Mouse (Mus musculus) mammary gland, adult 2 months (tissue): ENCODE data around the gene Them5. TPM values are rescaled to one million over a fixed set of nuclear protein-coding genes. Genes with fewer than 3 reads are reported as not detected.

ENCODE experiments used
- polyA plus RNA-seq: library from polyadenylated mRNA; depleted of rRNA; stranded (reverse); fragments of >200 nt; gene quantifications from 2 replicates; pipeline ENCODE4 v1.2.3, GENCODE M21; 2012; ENCODE audit warnings: low replicate concordance; rRNA removed

The Them5 gene
- polyA plus RNA-seq, result 0.13 and 1.8 TPM in 2 replicates

GRCm38 (mm10) chr3:94341959-94342422 lies at the start of gene Them5:
TSS of gene Them5 (plus strand) at chr3:94342099.

GRCm38 (mm10) chr3:94309633-94310363 lies 32.1 kb upstream of the Them5 start, which contains the start of gene Them4:
TSS of gene Them4 (plus strand) at chr3:94310089.

DNA sequence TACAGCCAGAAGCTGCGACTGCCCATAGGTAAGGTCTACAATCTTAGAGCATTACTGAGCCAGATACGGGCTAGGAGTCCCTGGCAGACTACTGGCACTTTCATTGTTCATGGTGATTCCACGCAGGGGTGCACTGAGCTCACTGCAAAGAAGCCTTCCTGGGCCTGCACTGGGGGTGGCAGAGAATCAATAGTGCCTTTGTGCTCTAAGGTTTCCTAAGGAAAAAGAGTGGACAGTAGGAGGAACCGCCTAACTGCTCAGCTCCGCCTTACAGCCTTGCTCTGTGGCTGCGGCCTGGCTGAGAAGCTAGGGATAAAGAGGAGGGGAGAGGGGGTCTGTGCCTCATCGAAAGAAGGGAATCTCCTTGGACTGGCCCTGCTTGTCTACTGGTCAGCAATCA lies 20.2 kb downstream of the Them5 start, which contains the start of gene C2cd4d:
Gene C2cd4d, plus strand, starts transcription at position 301 of the 400 bp plus-strand sequence.

DNA sequence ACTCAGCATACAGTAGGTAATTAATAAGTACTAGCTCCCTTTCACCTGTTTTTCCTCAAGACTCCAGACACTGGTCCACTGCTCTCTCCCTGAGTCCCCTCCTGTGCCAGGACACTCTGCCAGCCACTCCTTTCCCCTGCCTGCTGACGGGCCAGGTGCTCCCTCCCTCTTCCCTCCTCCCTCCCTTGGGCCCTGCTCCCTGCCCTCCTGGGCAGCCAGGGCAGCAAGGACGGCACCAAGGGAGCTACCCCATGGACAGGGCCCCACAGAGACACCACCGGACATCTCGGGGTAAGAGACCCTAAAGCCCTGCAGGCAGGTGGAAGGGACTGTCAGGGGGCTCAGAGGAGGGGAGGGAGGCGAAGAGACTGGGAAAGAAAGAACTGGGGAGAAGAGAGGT lies 30.7 kb downstream of the Them5 start, which contains the start of gene Rorc:
Gene Rorc, plus strand, starts transcription at position 154 of the 400 bp plus-strand sequence.

Other genes with a start within 250 kb of the Them5 start
- not detected in 2 replicates for gene Gm10696, start 163.9 kb upstream of the Them5 start, polyA plus RNA-seq
- not detected in 2 replicates for gene Gm5286, start 145.4 kb upstream of the Them5 start, polyA plus RNA-seq
- not detected in 2 replicates for gene Gm4778, start 78.1 kb upstream of the Them5 start, polyA plus RNA-seq
- 0.80 and 2.6 TPM in 2 replicates for gene Them4, start 32.0 kb upstream of the Them5 start, polyA plus RNA-seq
- 1.1 and 4.3 TPM in 2 replicates for gene C2cd4d, start 20.3 kb downstream of the Them5 start, polyA plus RNA-seq
- 20.3 and 32.9 TPM in 2 replicates for gene Rorc, start 30.7 kb downstream of the Them5 start, polyA plus RNA-seq
- 0.53 and 1.1 TPM in 2 replicates for gene Lingo4, start 56.4 kb downstream of the Them5 start, polyA plus RNA-seq
- gene Tdrkh, start 71.2 kb downstream of the Them5 start, polyA plus RNA-seq, result 0.25 and 1.6 TPM in 2 replicates
- gene Mrpl9, start 101.2 kb downstream of the Them5 start, polyA plus RNA-seq, result 23.7 and 27.7 TPM in 2 replicates
- gene Oaz3, start 101.8 kb downstream of the Them5 start, polyA plus RNA-seq, result not detected in 2 replicates
- gene Celf3, start 136.2 kb downstream of the Them5 start, polyA plus RNA-seq, result 0.04 and 0.27 TPM in 2 replicates
- gene Riiad1, start 138.2 kb downstream of the Them5 start, polyA plus RNA-seq, result 0.45 TPM in 1 of 2 replicates, not detected in the other
- gene Snx27, start 240.6 kb downstream of the Them5 start, polyA plus RNA-seq, result 6.6 and 12.5 TPM in 2 replicates